ENCODE assay signal across 9 mouse cellular contexts in the genomic region with DNA sequence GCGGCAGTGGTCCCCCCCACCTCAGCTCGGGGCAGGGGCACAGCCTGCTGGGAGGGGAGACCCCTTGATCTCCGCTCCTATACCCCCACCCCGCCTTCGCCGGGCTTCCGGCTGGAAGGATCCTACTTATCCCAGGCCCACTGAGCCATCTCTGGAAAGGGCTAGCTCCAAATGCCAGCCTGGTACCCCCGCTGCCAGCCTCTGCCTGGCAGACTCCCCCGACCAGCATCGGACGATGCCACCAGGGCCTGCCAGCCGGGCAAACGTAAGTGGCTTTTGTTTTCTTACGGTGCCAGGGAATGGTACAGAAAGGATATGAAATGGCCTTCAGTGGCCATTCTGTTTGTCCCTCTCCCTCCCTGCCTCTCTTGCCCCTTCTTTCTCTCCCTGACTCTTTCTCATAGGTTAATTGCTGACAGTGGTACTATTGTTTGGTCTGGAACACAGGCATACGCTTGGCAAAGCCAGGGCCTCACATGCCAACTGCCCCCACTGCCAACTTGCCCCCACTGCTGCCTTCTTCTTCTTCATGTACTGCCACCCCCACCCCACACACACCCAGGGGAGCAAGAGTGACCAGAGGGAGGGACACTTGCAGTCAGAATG. TPM values are rescaled to one million over a fixed set of nuclear protein-coding genes. Genes with fewer than 3 reads are reported as not detected.
DNase-seq lines count a peak whose midpoint lies in the region; ATAC-seq and TF ChIP-seq lines count a peak whose summit lies in the region.
"Had no signal": no experiment of that assay in that cellular context is flagged by ENCODE, and none has a peak within 500 bp of the region (broad histone marks: within the 10 kb centered on the region; RNA-seq: fewer than 3 reads in every experiment).

No protein-coding gene starts in this region.

- DNase-seq in heart, postnatal 10 days = no peak
- no peak for DNase-seq in spleen, adult 2 months (ENCODE audit: low read depth in 1 of 2, low spot score in 2 of 2)
- DNase-seq in spleen, adult 12 weeks (ENCODE audit: low spot score) = no peak
- peak; percentile 49 to 56 for DNase-seq in layer of hippocampus, postnatal 10 days (ENCODE audit: low spot score in 2 of 2)
- no peak for DNase-seq in stomach, postnatal 0 days (ENCODE audit: low spot score)
- no peak for DNase-seq in thymus, postnatal 36 days
- DNase-seq in testis, postnatal 10 days (ENCODE audit: low spot score) = no peak

- peaks cover 70% of the 10 kb centered on the region for H3K4me1 ChIP-seq in heart, embryonic 15.5 days (replicated peaks)
- peaks cover 16% of the 10 kb centered on the region for H3K4me1 ChIP-seq in spleen, adult 2 months (ENCODE audit: control insufficient read depth, insufficient read depth, insufficient read length)
- peaks cover 6% of the 10 kb centered on the region for H3K4me1 ChIP-seq in stomach, postnatal 0 days (replicated peaks; ENCODE audit: control insufficient read depth, insufficient read depth)

- peak overlapping the region; percentile 50 for H3K9ac ChIP-seq in heart, embryonic 15.5 days
- H3K9ac ChIP-seq in stomach, postnatal 0 days (ENCODE audit: low read length) = no peak overlapping the region

- 67% methylated on average over 15 of the region's 15 CpGs for WGBS in heart, embryonic 15.5 days
- 93% methylated on average over 15 of the region's 15 CpGs for WGBS in spleen, adult 2 months
- WGBS in stomach, postnatal 0 days = 84% methylated on average over 15 of the region's 15 CpGs

- peak overlapping the region; percentile 91 for H3K27ac ChIP-seq in heart, embryonic 15.5 days
- H3K27ac ChIP-seq in spleen, adult 2 months (ENCODE audit: insufficient read depth, low read length) = 0 out of 2 replicates have a peak overlapping the region, but pooled peaks have one; percentile 3
- H3K27ac ChIP-seq in stomach, postnatal 0 days (replicated peaks) = peak overlapping the region; percentile 82

- H3K36me3 ChIP-seq in heart, embryonic 15.5 days = peaks cover 5% of the 10 kb centered on the region; the same call in 1 of the 2 replicates
- H3K36me3 ChIP-seq in spleen, adult 2 months (ENCODE audit: control insufficient read depth, insufficient read depth, low read length) = peaks cover 18% of the 10 kb centered on the region
- H3K36me3 ChIP-seq in stomach, postnatal 0 days (ENCODE audit: control insufficient read depth, insufficient read depth, low read length) = peaks cover 14% of the 10 kb centered on the region; the same call in 1 of the 2 replicates

- TF ChIP-seq EP300 in stomach, postnatal 0 days (optimal IDR thresholded peaks at IDR 0.05) = no peak

- ATAC-seq in heart, embryonic 15.5 days (replicated peaks; ENCODE audit: insufficient number of reproducible peaks, insufficient read depth, low FRiP score, low read depth) = no peak
- ATAC-seq in stomach, postnatal 0 days (ENCODE audit: low FRiP score, low TSS enrichment) = no peak
- ATAC-seq: Patski had no signal

- TF ChIP-seq POLR2A in spleen, adult 2 months (IDR thresholded peaks at IDR 0.05; ENCODE audit: low read depth, low read length) = no peak

- intact Hi-C loops in heart, postnatal 10 days (cut with DNase I) = loop anchor here (2.0 kb wide), 1 partner anchor 22 kb away; no protein-coding TSS in a partner anchor

- H3K4me3 ChIP-seq in heart, embryonic 15.5 days = peak overlapping the region; percentile 34
- H3K4me3 ChIP-seq in spleen, adult 2 months (ENCODE audit: extremely low read depth, insufficient read depth, insufficient read length) = no peak overlapping the region
- no peak overlapping the region for H3K4me3 ChIP-seq in stomach, postnatal 0 days (ENCODE audit: low read depth, low read length)

- no peaks in the 10 kb centered on the region for H3K27me3 ChIP-seq in heart, embryonic 15.5 days
- H3K27me3 ChIP-seq in spleen, adult 2 months (ENCODE audit: control insufficient read depth, insufficient read depth, low read length) = no peaks in the 10 kb centered on the region
- no peaks in the 10 kb centered on the region for H3K27me3 ChIP-seq in stomach, postnatal 0 days (ENCODE audit: control insufficient read depth, insufficient read depth, low read length)
- H3K27me3 ChIP-seq: Patski had no signal

- peak overlapping the region; percentile 57 for H3K4me2 ChIP-seq in heart, embryonic 15.5 days
- H3K4me2 ChIP-seq in stomach, postnatal 0 days (replicated peaks; ENCODE audit: low read depth) = no peak overlapping the region

- no peaks in the 10 kb centered on the region for H3K9me3 ChIP-seq in heart, embryonic 15.5 days (replicated peaks)
- no peaks in the 10 kb centered on the region for H3K9me3 ChIP-seq in stomach, postnatal 0 days (ENCODE audit: control insufficient read depth, low read length)

- no peak for TF ChIP-seq CTCF in spleen, adult 2 months (IDR thresholded peaks at IDR 0.05; ENCODE audit: extremely low read depth, insufficient read depth, insufficient read length, insufficient replicate concordance)
- no peak for TF ChIP-seq CTCF in stomach, postnatal 0 days (IDR thresholded peaks at IDR 0.05; ENCODE audit: low read depth)

RNA-seq across cellular contexts. Expression of a gene that starts 23.3 kb away (rescaled TPM):
- 8.0 and 9.7 TPM in 2 replicates for polyA plus RNA-seq in heart, embryonic 15.5 days (2015; fragmentation: Nextera tagmentation; extraction: Ambion mirVana)
- 10 to 100 TPM; 26.1 to 36.5 TPM for total RNA-seq in heart, postnatal 10 days (2021)
- 22.2 and 30.5 TPM in 2 replicates for polyA plus RNA-seq in spleen, adult 2 months (2012; rRNA removed)
- 10 to 100 TPM; 27.1 to 28.0 TPM for total RNA-seq in layer of hippocampus, postnatal 10 days (2021)
- polyA plus RNA-seq in stomach, postnatal 0 days (2015; fragmentation: Nextera tagmentation; extraction: Ambion mirVana) = 4.2 and 4.7 TPM in 2 replicates

RNA-seq across cellular contexts. Expression of a gene that starts 38.4 kb away (rescaled TPM):
- 22.2 and 27.3 TPM in 2 replicates for polyA plus RNA-seq in heart, embryonic 15.5 days (2015; fragmentation: Nextera tagmentation; extraction: Ambion mirVana)
- total RNA-seq in heart, postnatal 10 days (2021) = 10 to 100 TPM; 48.9 to 49.0 TPM
- polyA plus RNA-seq in spleen, adult 2 months (2012; rRNA removed) = 34.0 and 39.3 TPM in 2 replicates
- total RNA-seq in layer of hippocampus, postnatal 10 days (2021) = 10 to 100 TPM; 93.0 to 99.9 TPM
- 11.1 and 11.3 TPM in 2 replicates for polyA plus RNA-seq in stomach, postnatal 0 days (2015; fragmentation: Nextera tagmentation; extraction: Ambion mirVana)

Comparison
In these comparisons a context has a peak if more than half of its experiments do, and no peak if none do; other contexts are left out.
1. H3K27ac ChIP-seq: peak in every context shown above with its lines; median percentile 91 in heart, embryonic 15.5 days; 82 in stomach, postnatal 0 days; 3 in spleen, adult 2 months.
2. DNase-seq: peak in layer of hippocampus, postnatal 10 days (2 of 2); none in heart, postnatal 10 days (0 of 2), spleen, adult 2 months (0 of 2), spleen, adult 12 weeks (single experiment), stomach, postnatal 0 days (single experiment), thymus, postnatal 36 days (0 of 2) and testis, postnatal 10 days (single experiment).